Comparison of ENCODE assay signal across 9 mouse cellular contexts in the genomic region with DNA sequence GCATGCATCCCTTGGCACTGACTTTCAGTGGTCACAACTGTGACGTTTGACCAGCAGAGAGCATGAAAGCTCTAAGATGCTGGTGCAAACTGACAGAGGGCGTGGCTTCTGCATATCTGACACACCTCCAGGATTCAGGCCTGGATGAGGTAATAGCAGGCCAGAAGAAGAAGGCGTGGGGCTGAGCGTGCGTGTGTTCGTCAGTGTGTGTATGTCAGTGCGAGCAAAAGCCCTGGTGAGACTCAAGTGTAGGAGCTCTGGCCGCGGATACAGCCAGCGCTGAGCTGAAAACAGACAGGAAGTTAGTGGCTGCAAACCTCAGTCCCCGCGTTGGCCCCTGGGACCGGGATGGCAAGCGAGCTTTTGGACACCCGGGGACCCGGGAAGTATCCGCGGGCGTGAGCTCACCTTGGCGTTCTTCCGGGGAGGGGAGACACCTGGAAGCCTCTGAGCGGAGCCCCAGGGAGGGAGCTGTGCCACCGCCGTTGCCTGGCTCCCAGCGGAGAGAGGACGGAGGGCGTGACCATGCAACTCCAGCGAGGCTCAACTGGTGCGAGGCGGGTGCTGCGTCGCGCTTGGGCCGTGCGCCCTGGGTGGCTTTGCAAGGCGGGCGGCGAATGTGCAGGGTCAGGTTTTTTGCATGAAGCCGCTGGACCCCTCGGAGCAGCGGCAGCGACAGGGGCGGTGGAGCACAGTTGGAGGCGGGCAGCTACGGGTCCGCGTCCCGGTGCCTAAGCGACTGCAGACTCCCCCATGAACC. TPM values are rescaled to one million over a fixed set of nuclear protein-coding genes. Genes with fewer than 3 reads are reported as not detected.
DNase-seq lines count a peak whose midpoint lies in the region; ATAC-seq lines count a peak whose summit lies in the region.
"Had no signal": no experiment of that assay in that cellular context is flagged by ENCODE, and none has a peak within 500 bp of the region (broad histone marks: within the 10 kb centered on the region; RNA-seq: fewer than 3 reads in every experiment).

No protein-coding gene starts in this region.

- H3K27me3 ChIP-seq in intestine, embryonic 14.5 days (replicated peaks; ENCODE audit: control insufficient read depth, insufficient read depth, low read length): no peaks in the 10 kb centered on the region

- H3K4me2 ChIP-seq in intestine, embryonic 14.5 days (ENCODE audit: low read length): peak overlapping the region; percentile 95

- H3K9ac ChIP-seq in intestine, embryonic 14.5 days (ENCODE audit: low read length): peak overlapping the region; percentile 65

- intact Hi-C loops in left cerebral cortex, postnatal 25 days (cut with DNase I): loop anchor here (5.0 to 10.0 kb wide), 2 partner anchors 202 to 461 kb away; a partner anchor contains a TSS

- peaks cover 4% of the 10 kb centered on the region; the same call in 1 of the 2 replicates for H3K4me1 ChIP-seq in intestine, embryonic 14.5 days (replicated peaks; ENCODE audit: control insufficient read depth, insufficient read depth, low read length)

- under 1% methylated on average over 48 of the region's 49 CpGs for WGBS in intestine, embryonic 14.5 days

- peak overlapping the region; percentile 57; the same call in 1 of the 2 replicates for H3K27ac ChIP-seq in intestine, embryonic 14.5 days (ENCODE audit: low read depth)

- no peaks in the 10 kb centered on the region for H3K9me3 ChIP-seq in intestine, embryonic 14.5 days (ENCODE audit: control insufficient read depth, low read length)

- DNase-seq in ovary, adult 18-20 months (ENCODE audit: low spot score): peak; percentile 11
- no peak for DNase-seq in ovary, postnatal 10 days (ENCODE audit: low spot score)
- DNase-seq in embryo, embryonic 11.5 days (ENCODE audit: low read depth, low spot score): peak; percentile 47
- DNase-seq in gastrocnemius, postnatal 25 days: peak; percentile 25
- DNase-seq in intestine, embryonic 14.5 days (ENCODE audit: low spot score): peak; percentile 87
- peak; percentile 62 to 74 for DNase-seq in left cerebral cortex, postnatal 25 days (ENCODE audit: low spot score in 2 of 2)
- DNase-seq in right cerebral cortex, postnatal 36 days (ENCODE audit: low spot score in 2 of 2): peak; percentile 53 to 63

- no peaks in the 10 kb centered on the region for H3K36me3 ChIP-seq in intestine, embryonic 14.5 days (ENCODE audit: control insufficient read depth, insufficient read depth, low read length)

- H3K4me3 ChIP-seq in intestine, embryonic 14.5 days (ENCODE audit: low read depth, low read length): peak overlapping the region; percentile 64

- peak; percentile 93 for ATAC-seq in intestine, embryonic 14.5 days (replicated peaks; ENCODE audit: low FRiP score, low TSS enrichment, low read depth)
- ATAC-seq in megakaryocyte-erythroid progenitor cell, adult 5-6 weeks (replicated peaks; ENCODE audit: low FRiP score, low TSS enrichment, poor library complexity, severe bottlenecking): peak; percentile 95

RNA-seq across cellular contexts. Expression of a gene that starts 4.1 kb away (rescaled TPM):
- not detected for total RNA-seq in gastrocnemius, postnatal 25 days (2021)
- polyA plus RNA-seq in intestine, embryonic 14.5 days (2014; fragmentation: Nextera tagmentation; extraction: Ambion mirVana): not detected in 2 replicates
- total RNA-seq in left cerebral cortex, postnatal 25 days (2021): under 1 TPM in 1 of 2 experiments, not detected in 1; 0.14 TPM
- total RNA-seq in megakaryocyte-erythroid progenitor cell, adult 5-6 weeks (2014; fragmentation: Nextera tagmentation): not detected in 2 replicates
- not detected in 2 replicates for total RNA-seq in megakaryocyte-erythroid progenitor cell, adult 5-6 weeks (2017)
- total RNA-seq: MEL had no signal

RNA-seq across cellular contexts. Expression of a gene that starts 37.4 kb away (rescaled TPM):
- not detected for total RNA-seq in gastrocnemius, postnatal 25 days (2021)
- polyA plus RNA-seq in intestine, embryonic 14.5 days (2014; fragmentation: Nextera tagmentation; extraction: Ambion mirVana): not detected in 2 replicates
- not detected for total RNA-seq in left cerebral cortex, postnatal 25 days (2021)
- not detected in 2 replicates for total RNA-seq in megakaryocyte-erythroid progenitor cell, adult 5-6 weeks (2014; fragmentation: Nextera tagmentation)
- not detected in 2 replicates for total RNA-seq in megakaryocyte-erythroid progenitor cell, adult 5-6 weeks (2017)
- total RNA-seq: MEL had no signal

RNA-seq across cellular contexts. Expression of a gene that starts 50.2 kb away (rescaled TPM):
- 1 to 10 TPM; 2.5 to 3.9 TPM for total RNA-seq in gastrocnemius, postnatal 25 days (2021)
- 19.9 and 23.0 TPM in 2 replicates for polyA plus RNA-seq in intestine, embryonic 14.5 days (2014; fragmentation: Nextera tagmentation; extraction: Ambion mirVana)
- total RNA-seq in left cerebral cortex, postnatal 25 days (2021): 1 to 10 TPM; 1.8 to 2.6 TPM
- 52.2 and 72.8 TPM in 2 replicates for total RNA-seq in megakaryocyte-erythroid progenitor cell, adult 5-6 weeks (2014; fragmentation: Nextera tagmentation)
- total RNA-seq in megakaryocyte-erythroid progenitor cell, adult 5-6 weeks (2017): 118 and 128 TPM in 2 replicates

Comparison
In these comparisons a context has a peak if more than half of its experiments do, and no peak if none do; other contexts are left out.
1. RNA of a gene that starts 50.2 kb away (total RNA-seq): 52.2 to 128 TPM in megakaryocyte-erythroid progenitor cell, adult 5-6 weeks; 2.5 to 3.9 TPM in gastrocnemius, postnatal 25 days and 1.8 to 2.6 TPM in left cerebral cortex, postnatal 25 days; every median in the first group is over 10 times any median in the second.